Mouse (Mus musculus) limb, embryonic 10.5 days (tissue): Measurements from ENCODE around the gene 4921511C20Rik. TPM values are rescaled to one million over a fixed set of nuclear protein-coding genes. Genes with fewer than 3 reads are reported as not detected.

Experiments used
- DNase-seq: peaks from one replicate; pipeline ENCODE4 v3.0.0-alpha.2; 2017; ENCODE audit warnings: low spot score
- H3K27ac ChIP-seq: fragments of 300-500 bp; sonication (generic); 2 replicates; pipeline ENCODE4 v1.5.1; 2016; ENCODE audit warnings: mild to moderate bottlenecking
- H3K27me3 ChIP-seq: fragments of 300-500 bp; sonication (generic); 2 replicates; pipeline ENCODE4 v1.6.1; 2016; ENCODE audit warnings: low read depth, mild to moderate bottlenecking; ENCODE audit not compliant: poor library complexity, severe bottlenecking
- H3K36me3 ChIP-seq: fragments of 300-500 bp; sonication (generic); 2 replicates; pipeline ENCODE4 v1.6.1; 2016; ENCODE audit warnings: mild to moderate bottlenecking, moderate library complexity
- H3K4me1 ChIP-seq: fragments of 300-500 bp; sonication (generic); 2 replicates; pipeline ENCODE4 v1.6.1; 2016
- H3K4me3 ChIP-seq: fragments of 300-500 bp; sonication (generic); 2 replicates; pipeline ENCODE4 v1.5.1; 2016; ENCODE audit warnings: mild to moderate bottlenecking, moderate library complexity
- H3K9me3 ChIP-seq: fragments of 300-500 bp; sonication (generic); replicated peaks from 2 replicates; pipeline ENCODE4 v1.6.1; 2016; ENCODE audit warnings: mild to moderate bottlenecking
- WGBS: fragments of 180-500 bp; shearing (Covaris S2); methylation state at CpG from one replicate; pipeline ENCODE4 v1.1.7; 2016; 5-methylcytosine and 5-hydroxymethylcytosine counted together
- polyA plus RNA-seq: library from polyadenylated mRNA; unstranded; fragments of >200 nt; fragmentation: Nextera tagmentation; extraction: Ambion mirVana; gene quantifications from 2 replicates; pipeline ENCODE4 v1.2.1, GENCODE M21; 2016

The 4921511C20Rik gene
- not detected in 2 replicates for polyA plus RNA-seq

- Histone ChIP-seq H3K27me3 (no peaks in the 10 kb centered on the region), H3K27ac (no peak within 1 kb of the TSS), H3K4me3 (no peak within 1 kb of the TSS), H3K36me3 (no peaks in the 10 kb centered on the region), H3K4me1 (no peaks in the 10 kb centered on the region), H3K9me3 (no peaks in the 10 kb centered on the region)
- DNase-seq, result no peak
- 89% methylated on average over 2 of the region's 2 CpGs for WGBS
Measured at GRCm38 (mm10) chrX:127393993-127394392, at the start of gene 4921511C20Rik. TSS of gene 4921511C20Rik (plus strand) at chrX:127394293.
